ENCODE assay signal across 23 mouse cellular contexts in genomic region chr11:46552741-46553140, GRCm38 (mm10). TPM values are rescaled to one million over a fixed set of nuclear protein-coding genes. Genes with fewer than 3 reads are reported as not detected.
"Had no signal": no experiment of that assay in that cellular context is flagged by ENCODE, and none has a peak within 500 bp of the region (broad histone marks: within the 10 kb centered on the region; RNA-seq: fewer than 3 reads in every experiment).

No protein-coding gene starts in this region.

- H3K27ac ChIP-seq: hindbrain, postnatal 0 days; limb, embryonic 15.5 days; liver, embryonic 13.5 days; lung, embryonic 15.5 days; macrophage; midbrain, embryonic 15.5 days; neural tube, embryonic 12.5 days; stomach, postnatal 0 days had no signal

- H3K4me1 ChIP-seq: limb, embryonic 15.5 days; liver, embryonic 13.5 days; lung, embryonic 15.5 days; megakaryocyte, embryonic 14.5 days; midbrain, embryonic 15.5 days; neural tube, embryonic 12.5 days had no signal

- H3K4me3 ChIP-seq: limb, embryonic 15.5 days; liver, embryonic 13.5 days; lung, embryonic 15.5 days; megakaryocyte, embryonic 14.5 days; midbrain, embryonic 15.5 days; neural tube, embryonic 12.5 days had no signal

- DNase-seq: kidney, adult 18-20 months; kidney, postnatal 10 days; liver, embryonic 13.5 days; liver, postnatal 0 days; lung, postnatal 14 days; thymus, adult 18-20 months; thymus, postnatal 25 days had no signal

RNA-seq across cellular contexts. Expression of gene BC053393, which starts 18.6 kb away (rescaled TPM):
- total RNA-seq: hindbrain, postnatal 0 days; left cerebral cortex, adult 8-10 months; monocyte, adult 5-6 weeks; neutrophil, adult 5-6 weeks had no signal
- polyA plus RNA-seq: hindbrain, postnatal 0 days; intestine, embryonic 14.5 days; kidney, embryonic 14.5 days; limb, embryonic 11.5 days; limb, embryonic 15.5 days; liver, embryonic 13.5 days; liver, postnatal 0 days; lung, embryonic 15.5 days; macrophage; midbrain, embryonic 11.5 days; midbrain, embryonic 15.5 days; neural tube, embryonic 12.5 days; stomach, postnatal 0 days; urinary bladder, adult 2 months had no signal

RNA-seq across cellular contexts. Expression of gene Gm12169, which starts 28.7 kb away (rescaled TPM):
- total RNA-seq: hindbrain, postnatal 0 days; left cerebral cortex, adult 8-10 months; monocyte, adult 5-6 weeks; neutrophil, adult 5-6 weeks had no signal
- polyA plus RNA-seq: hindbrain, postnatal 0 days; intestine, embryonic 14.5 days; kidney, embryonic 14.5 days; limb, embryonic 11.5 days; limb, embryonic 15.5 days; liver, embryonic 13.5 days; liver, postnatal 0 days; lung, embryonic 15.5 days; macrophage; midbrain, embryonic 11.5 days; midbrain, embryonic 15.5 days; neural tube, embryonic 12.5 days; stomach, postnatal 0 days; urinary bladder, adult 2 months had no signal
